Mouse (Mus musculus): ENCODE measurements around the gene Mpst. TPM values are rescaled to one million over a fixed set of nuclear protein-coding genes. Genes with fewer than 3 reads are reported as not detected.

The Mpst gene
- polyA plus RNA-seq (2016; fragmentation: Nextera tagmentation; extraction: Ambion mirVana): 1.7 and 1.8 TPM in 2 replicates

DNA sequence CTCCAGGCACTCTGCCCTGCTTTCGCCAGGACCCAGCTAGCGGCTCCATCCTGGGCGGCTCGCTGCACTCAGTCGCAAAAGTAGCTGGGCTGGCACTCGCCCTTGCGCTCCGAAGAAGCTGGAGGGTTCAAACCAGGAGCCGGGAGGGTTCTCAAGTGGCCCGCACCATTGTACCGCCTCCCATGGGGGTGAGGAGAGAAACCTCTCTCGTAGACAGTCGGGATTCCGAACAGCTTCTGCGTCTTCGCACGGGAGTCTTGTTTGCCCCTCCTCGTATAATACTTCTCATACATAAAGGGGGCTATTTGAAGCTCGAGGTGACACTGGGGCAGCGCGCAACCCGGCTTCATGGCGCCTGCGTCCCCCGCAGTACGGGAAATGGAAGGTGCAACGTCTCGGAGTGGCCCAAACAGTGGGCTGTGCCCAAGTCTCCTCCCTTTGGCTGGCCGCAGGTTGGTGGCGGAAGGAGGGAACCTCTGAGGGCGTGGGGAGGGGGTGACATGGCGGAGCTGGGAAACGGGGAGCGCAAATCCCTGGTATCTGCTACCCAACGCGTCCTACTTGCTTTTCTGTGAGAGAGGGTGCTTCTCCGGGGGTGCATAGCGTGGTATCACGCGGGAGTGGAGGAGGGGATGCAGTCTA lies at the start of gene Mpst:
TSS of gene Mpst (plus strand) at position 124 of the 642 bp plus-strand sequence.
- ATAC-seq (ENCODE audit: low FRiP score): peak; percentile 89
- H3K4me1 ChIP-seq: peaks cover 54% of the 10 kb centered on the region

GRCm38 (mm10) chr15:78365916-78366315 lies 40.3 kb upstream of the Mpst start:
- 84% methylated on average over 2 of the region's 2 CpGs for WGBS
- ATAC-seq (ENCODE audit: low FRiP score): no peak
- Histone ChIP-seq H3K9ac (no peak overlapping the region), H3K4me2 (replicated peaks) (no peak overlapping the region), H3K4me1 (no peaks in the 10 kb centered on the region), H3K27ac (no peak overlapping the region), H3K4me3 (no peak overlapping the region), H3K36me3 (no peaks in the 10 kb centered on the region), H3K27me3 (peaks cover 7% of the 10 kb centered on the region), H3K9me3 (replicated peaks) (no peaks in the 10 kb centered on the region)

More for the DNA sequence above, at the start of gene Mpst:
- Histone ChIP-seq H3K9me3 (replicated peaks) (no peaks in the 10 kb centered on the region), H3K4me2 (replicated peaks) (peak within 1 kb of the TSS; percentile 83), H3K9ac (peak within 1 kb of the TSS; percentile 68), H3K27me3 (peaks cover 35% of the 10 kb centered on the region), H3K27ac (peak within 1 kb of the TSS; percentile 90), H3K36me3 (no peaks in the 10 kb centered on the region), H3K4me3 (peak within 1 kb of the TSS; percentile 59)
- WGBS: under 1% methylated on average over 40 of the region's 40 CpGs

GRCm38 (mm10) chr15:78366875-78367274 lies 39.3 kb upstream of the Mpst start:
- Histone ChIP-seq H3K9ac (no peak overlapping the region), H3K4me2 (replicated peaks) (no peak overlapping the region), H3K9me3 (replicated peaks) (no peaks in the 10 kb centered on the region), H3K4me1 (no peaks in the 10 kb centered on the region), H3K36me3 (no peaks in the 10 kb centered on the region), H3K4me3 (no peak overlapping the region), H3K27me3 (peaks cover 7% of the 10 kb centered on the region), H3K27ac (no peak overlapping the region)
- no peak for ATAC-seq (ENCODE audit: low FRiP score)
- WGBS: 83% methylated on average over 8 of the region's 8 CpGs

- H3K9me3 ChIP-seq (replicated peaks): no peaks in the 10 kb centered on the region
- H3K4me1 ChIP-seq: no peaks in the 10 kb centered on the region
- H3K27ac ChIP-seq: no peak overlapping the region
- H3K36me3 ChIP-seq: no peaks in the 10 kb centered on the region
- no peak overlapping the region for H3K9ac ChIP-seq
- H3K4me3 ChIP-seq: no peak overlapping the region
- WGBS: 78% methylated on average over 3 of the region's 3 CpGs
- no peak for ATAC-seq (ENCODE audit: low FRiP score)
- no peak overlapping the region for H3K4me2 ChIP-seq (replicated peaks)
- peaks cover 7% of the 10 kb centered on the region for H3K27me3 ChIP-seq
Measured at GRCm38 (mm10) chr15:78367811-78368210, 38.4 kb upstream of the Mpst start.

GRCm38 (mm10) chr15:78368926-78369346 lies 37.3 kb upstream of the Mpst start:
- Histone ChIP-seq H3K4me2 (replicated peaks) (no peak overlapping the region), H3K9ac (no peak overlapping the region), H3K36me3 (no peaks in the 10 kb centered on the region), H3K27ac (no peak overlapping the region), H3K27me3 (peaks cover 7% of the 10 kb centered on the region), H3K4me1 (no peaks in the 10 kb centered on the region), H3K9me3 (replicated peaks) (no peaks in the 10 kb centered on the region), H3K4me3 (no peak overlapping the region)
- no peak for ATAC-seq (ENCODE audit: low FRiP score)
- WGBS: 14% methylated on average over 8 of the region's 8 CpGs

- WGBS: 26% methylated on average over 1 of the region's 1 CpGs
- H3K27ac ChIP-seq: no peak overlapping the region
- ATAC-seq (ENCODE audit: low FRiP score): no peak
- no peak overlapping the region for H3K4me2 ChIP-seq (replicated peaks)
- no peaks in the 10 kb centered on the region for H3K4me1 ChIP-seq
- no peaks in the 10 kb centered on the region for H3K9me3 ChIP-seq (replicated peaks)
- no peaks in the 10 kb centered on the region for H3K36me3 ChIP-seq
- H3K4me3 ChIP-seq: no peak overlapping the region
- H3K9ac ChIP-seq: no peak overlapping the region
- H3K27me3 ChIP-seq: peaks cover 7% of the 10 kb centered on the region
Measured at GRCm38 (mm10) chr15:78369641-78370040, 36.6 kb upstream of the Mpst start.

GRCm38 (mm10) chr15:78372796-78373195 lies 33.4 kb upstream of the Mpst start:
- Histone ChIP-seq H3K4me1 (no peaks in the 10 kb centered on the region), H3K27ac (no peak overlapping the region), H3K4me3 (no peak overlapping the region), H3K27me3 (peaks cover 6% of the 10 kb centered on the region), H3K9me3 (replicated peaks) (no peaks in the 10 kb centered on the region), H3K36me3 (no peaks in the 10 kb centered on the region), H3K9ac (no peak overlapping the region), H3K4me2 (replicated peaks) (no peak overlapping the region)
- WGBS: 82% methylated on average over 3 of the region's 3 CpGs
- no peak for ATAC-seq (ENCODE audit: low FRiP score)

DNA sequence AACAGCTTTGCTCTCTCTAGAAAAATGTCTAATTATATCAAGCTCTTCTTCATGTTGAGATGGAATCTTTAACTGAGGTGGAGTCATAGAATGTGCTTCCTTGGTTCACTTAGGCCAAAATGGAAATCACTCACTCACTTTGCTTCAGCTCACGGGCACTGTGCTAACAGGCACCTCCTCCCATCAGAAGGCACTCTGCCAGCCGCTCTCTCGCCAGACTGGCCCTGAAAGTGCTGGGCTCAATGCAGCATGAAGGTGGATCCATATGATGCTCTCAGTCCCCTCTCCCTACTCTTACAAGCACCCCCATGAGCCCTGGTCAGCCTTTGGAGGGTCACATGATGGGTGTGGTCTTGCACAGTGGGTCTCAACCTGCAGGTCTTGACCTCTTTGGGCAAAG lies 32.0 kb upstream of the Mpst start:
- no peak overlapping the region for H3K27ac ChIP-seq
- H3K9me3 ChIP-seq (replicated peaks): no peaks in the 10 kb centered on the region
- H3K4me2 ChIP-seq (replicated peaks): no peak overlapping the region
- no peak overlapping the region for H3K9ac ChIP-seq
- no peak for ATAC-seq (ENCODE audit: low FRiP score)
- H3K36me3 ChIP-seq: no peaks in the 10 kb centered on the region
- no peaks in the 10 kb centered on the region for H3K27me3 ChIP-seq
- H3K4me3 ChIP-seq: no peak overlapping the region
- 76% methylated on average over 3 of the region's 3 CpGs for WGBS
- H3K4me1 ChIP-seq: no peaks in the 10 kb centered on the region

- no peaks in the 10 kb centered on the region for H3K4me1 ChIP-seq
Measured at GRCm38 (mm10) chr15:78377859-78378258, 28.4 kb upstream of the Mpst start.

DNA sequence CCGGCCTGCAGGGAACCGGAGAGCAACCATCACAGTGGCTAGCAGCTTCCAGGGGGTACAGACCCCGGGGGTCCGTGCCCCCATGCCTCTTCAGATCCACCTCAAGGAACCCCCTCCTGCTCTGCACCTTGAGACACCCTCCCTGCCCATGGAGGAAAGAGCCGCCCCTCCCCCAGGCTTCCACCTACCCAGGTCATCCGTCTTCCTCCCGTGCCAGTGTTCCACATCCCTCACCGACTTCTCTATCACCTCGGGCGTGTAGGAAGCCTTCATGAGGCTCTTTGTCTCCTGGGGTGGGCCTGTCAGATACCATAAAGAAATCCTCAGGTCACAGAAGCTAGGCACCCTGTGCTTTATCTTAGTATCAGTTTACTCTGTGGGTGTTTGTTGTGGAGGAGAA lies 27.7 kb upstream of the Mpst start:
- Histone ChIP-seq H3K4me3 (no peak overlapping the region), H3K36me3 (no peaks in the 10 kb centered on the region), H3K27ac (no peak overlapping the region), H3K9me3 (replicated peaks) (no peaks in the 10 kb centered on the region), H3K4me2 (replicated peaks) (no peak overlapping the region), H3K9ac (no peak overlapping the region), H3K4me1 (no peaks in the 10 kb centered on the region), H3K27me3 (no peaks in the 10 kb centered on the region)
- ATAC-seq (ENCODE audit: low FRiP score): no peak
- 78% methylated on average over 10 of the region's 10 CpGs for WGBS

More at GRCm38 (mm10) chr15:78377859-78378258, 28.4 kb upstream of the Mpst start:
- H3K4me3 ChIP-seq: no peak overlapping the region
- no peak for ATAC-seq (ENCODE audit: low FRiP score)
- H3K9ac ChIP-seq: no peak overlapping the region
- 88% methylated on average over 10 of the region's 10 CpGs for WGBS
- no peaks in the 10 kb centered on the region for H3K27me3 ChIP-seq
- H3K27ac ChIP-seq: no peak overlapping the region
- H3K9me3 ChIP-seq (replicated peaks): no peaks in the 10 kb centered on the region
- H3K4me2 ChIP-seq (replicated peaks): no peak overlapping the region
- no peaks in the 10 kb centered on the region for H3K36me3 ChIP-seq

DNA sequence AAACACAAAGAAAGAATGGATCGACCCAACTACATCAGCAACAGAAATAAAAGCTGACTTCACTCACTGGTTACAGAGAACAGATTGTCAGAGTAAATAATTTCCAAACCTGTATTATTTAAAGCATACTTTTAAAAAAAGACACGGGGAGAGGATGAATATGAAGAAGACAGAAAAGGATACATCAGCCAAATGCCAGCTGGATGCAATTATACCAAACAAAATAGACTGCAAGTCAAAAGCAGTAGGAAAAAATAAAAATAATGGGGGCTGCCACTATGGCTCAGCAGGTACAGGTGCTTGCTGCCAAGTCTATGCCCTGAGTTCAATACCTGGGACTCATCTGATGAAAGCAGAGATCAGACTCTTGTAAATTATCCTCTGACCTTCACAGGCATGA lies 26.0 kb upstream of the Mpst start:
- no peak overlapping the region for H3K4me2 ChIP-seq (replicated peaks)
- no peak for ATAC-seq (ENCODE audit: low FRiP score)
- H3K27ac ChIP-seq: no peak overlapping the region
- no peaks in the 10 kb centered on the region for H3K27me3 ChIP-seq
- H3K9ac ChIP-seq: no peak overlapping the region
- 81% methylated on average over 2 of the region's 2 CpGs for WGBS
- no peaks in the 10 kb centered on the region for H3K36me3 ChIP-seq
- H3K9me3 ChIP-seq (replicated peaks): no peaks in the 10 kb centered on the region
- H3K4me3 ChIP-seq: no peak overlapping the region
- H3K4me1 ChIP-seq: peaks cover 3% of the 10 kb centered on the region; the same call in 1 of the 2 replicates

GRCm38 (mm10) chr15:78380741-78381140 lies 25.5 kb upstream of the Mpst start:
- H3K4me3 ChIP-seq: no peak overlapping the region
- WGBS: 67% methylated on average over 4 of the region's 4 CpGs
- H3K27ac ChIP-seq: no peak overlapping the region
- no peak for ATAC-seq (ENCODE audit: low FRiP score)
- H3K9ac ChIP-seq: no peak overlapping the region
- peaks cover 3% of the 10 kb centered on the region; the same call in 1 of the 2 replicates for H3K4me1 ChIP-seq
- no peaks in the 10 kb centered on the region for H3K36me3 ChIP-seq
- H3K27me3 ChIP-seq: no peaks in the 10 kb centered on the region
- no peak overlapping the region for H3K4me2 ChIP-seq (replicated peaks)
- no peaks in the 10 kb centered on the region for H3K9me3 ChIP-seq (replicated peaks)

- peaks cover 3% of the 10 kb centered on the region; the same call in 1 of the 2 replicates for H3K4me1 ChIP-seq
- H3K9ac ChIP-seq: no peak overlapping the region
- 96% methylated on average over 4 of the region's 4 CpGs for WGBS
- H3K36me3 ChIP-seq: no peaks in the 10 kb centered on the region
- ATAC-seq (ENCODE audit: low FRiP score): no peak
- no peaks in the 10 kb centered on the region for H3K9me3 ChIP-seq (replicated peaks)
- no peak overlapping the region for H3K4me3 ChIP-seq
- H3K27ac ChIP-seq: no peak overlapping the region
- H3K4me2 ChIP-seq (replicated peaks): no peak overlapping the region
- no peaks in the 10 kb centered on the region for H3K27me3 ChIP-seq
Measured at GRCm38 (mm10) chr15:78382115-78382514, 24.1 kb upstream of the Mpst start.

All from hindbrain, embryonic 12.5 days (tissue).